Mouse (Mus musculus) monocyte, adult 5-6 weeks (primary cell): Measurements from ENCODE around the gene Pigb. TPM values are rescaled to one million over a fixed set of nuclear protein-coding genes. Genes with fewer than 3 reads are reported as not detected.

ENCODE experiments used
- ATAC-seq: fragments of 153-309, 156-312 bp; replicated peaks from 2 replicates; pipeline ENCODE4 v1.8.0; 2017; ENCODE audit warnings: mild to moderate bottlenecking; ENCODE audit not compliant: low TSS enrichment, insufficient number of reproducible peaks, severe bottlenecking, poor library complexity, low FRiP score
- total RNA-seq: library from RNA; stranded (forward); fragments of 200-1000, 200-491, 200-594 nt; gene quantifications from 3 replicates; pipeline ENCODE4 v1.2.3, GENCODE M21; 2017

The Pigb gene
- total RNA-seq, 1 experiment from 2014 or later: 5.2 TPM

DNA sequence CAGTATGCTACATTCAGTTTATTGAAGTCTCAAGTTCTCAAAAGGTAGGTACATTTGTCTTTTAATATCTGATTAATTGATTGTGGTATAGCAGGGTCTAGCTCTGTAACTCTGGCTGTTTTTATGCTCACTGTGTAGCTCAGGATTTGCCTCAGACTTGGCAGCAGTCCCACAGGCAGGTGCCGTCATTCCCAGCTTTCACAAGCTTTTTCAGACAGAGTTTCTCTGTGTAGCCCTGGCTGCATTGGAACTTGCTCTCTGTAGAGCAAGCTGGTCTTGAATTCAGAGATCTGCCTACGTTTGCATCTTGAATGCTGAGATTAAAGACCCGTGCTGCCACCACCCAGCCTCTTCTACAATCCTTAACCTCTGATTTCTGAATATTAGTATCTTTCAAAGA is 38.0 kb downstream of the Pigb start:
- ATAC-seq: no peak

DNA sequence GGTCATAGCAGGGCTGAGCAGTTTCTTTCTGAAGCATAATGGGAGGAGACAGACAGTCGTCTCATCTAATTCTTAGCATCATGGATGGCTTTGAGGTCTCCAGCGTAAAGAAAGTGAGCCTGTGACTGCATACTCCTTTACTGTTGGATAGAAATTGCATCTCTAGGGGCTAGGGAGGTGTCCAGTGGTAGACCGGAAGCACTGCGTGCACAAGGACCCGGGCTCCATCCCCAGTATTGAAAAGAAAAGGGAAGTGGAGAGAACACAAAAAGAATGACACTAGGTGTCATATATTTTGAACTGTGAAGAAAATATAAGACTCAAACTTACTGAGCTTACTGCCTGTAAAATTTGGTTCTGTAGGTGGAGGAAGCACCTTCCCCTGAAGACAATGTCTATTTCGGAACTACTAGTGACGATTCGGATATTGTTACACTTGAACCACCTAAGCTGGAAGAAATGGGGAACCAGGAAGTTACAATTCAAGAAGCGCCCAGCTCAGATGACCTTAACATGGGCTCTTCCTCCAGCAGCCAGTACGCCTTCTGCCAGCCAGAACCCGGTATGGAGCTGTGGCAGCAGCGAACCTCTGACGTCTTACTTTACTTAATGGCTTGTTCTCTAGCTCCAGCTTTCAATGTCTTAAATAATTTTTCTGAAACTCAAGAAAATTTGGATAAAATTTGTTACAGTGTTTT is 38.7 kb downstream of the Pigb start:
- ATAC-seq: peak; percentile 75; the same call in 1 of the 2 replicates

DNA sequence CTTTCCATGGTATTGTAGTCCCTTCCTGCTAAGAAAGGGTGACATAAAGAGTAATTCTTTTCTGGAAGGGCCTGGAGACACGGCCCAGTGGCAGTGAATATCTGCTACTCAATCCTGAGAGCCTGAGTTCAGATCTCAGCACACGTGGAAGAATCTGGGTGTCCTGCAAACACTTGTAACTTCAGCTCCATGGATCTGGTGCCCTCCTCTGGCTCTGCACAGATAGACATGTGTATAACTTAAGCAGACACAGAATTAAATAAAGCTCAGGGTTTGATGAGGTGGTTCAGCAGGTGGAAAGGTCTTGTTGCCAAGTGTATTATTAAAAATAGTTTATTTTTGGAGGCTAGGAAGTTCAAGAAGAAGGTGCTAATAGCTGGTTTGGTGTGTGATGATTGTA is 39.7 kb downstream of the Pigb start:
- no peak for ATAC-seq

DNA sequence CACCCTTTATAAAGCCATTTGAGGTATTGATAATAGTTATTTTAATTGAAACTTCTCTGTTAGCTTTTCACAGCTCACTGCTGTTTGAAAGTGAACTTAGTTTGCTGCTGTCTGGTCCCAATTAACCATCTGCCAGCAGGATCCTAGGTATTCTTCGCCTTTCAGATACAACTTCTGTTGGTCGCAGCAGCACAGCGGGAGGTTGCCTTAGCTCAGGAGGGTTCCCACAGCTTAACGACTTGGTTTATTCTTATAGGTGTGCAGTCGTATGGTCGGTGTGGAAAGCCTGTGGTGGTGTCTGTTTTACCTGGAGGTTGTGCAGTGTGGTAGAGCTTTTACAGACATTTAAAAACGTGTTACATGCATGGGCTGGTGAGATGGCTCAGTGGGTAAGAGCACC is 43.4 kb downstream of the Pigb start:
- ATAC-seq: no peak

DNA sequence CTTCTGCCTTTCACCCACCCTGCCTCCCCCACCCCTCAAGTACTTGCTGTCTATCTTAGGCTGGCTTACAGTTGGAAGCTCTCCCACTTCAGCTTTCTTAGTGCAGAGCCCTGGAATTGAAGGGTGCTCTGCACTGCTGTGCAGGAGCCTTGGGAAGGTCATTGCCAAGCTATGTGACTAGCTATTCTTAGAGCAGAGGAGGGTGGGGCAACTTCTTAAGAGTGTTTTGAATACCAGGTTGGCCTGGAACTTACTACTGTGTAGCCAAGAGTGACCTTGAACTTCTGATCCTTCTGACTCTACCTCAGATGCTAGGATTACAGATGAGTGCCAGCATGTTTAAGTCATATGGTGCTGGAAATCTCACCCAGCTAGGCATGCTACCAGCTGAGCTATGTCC is 44.0 kb downstream of the Pigb start:
- ATAC-seq: no peak

DNA sequence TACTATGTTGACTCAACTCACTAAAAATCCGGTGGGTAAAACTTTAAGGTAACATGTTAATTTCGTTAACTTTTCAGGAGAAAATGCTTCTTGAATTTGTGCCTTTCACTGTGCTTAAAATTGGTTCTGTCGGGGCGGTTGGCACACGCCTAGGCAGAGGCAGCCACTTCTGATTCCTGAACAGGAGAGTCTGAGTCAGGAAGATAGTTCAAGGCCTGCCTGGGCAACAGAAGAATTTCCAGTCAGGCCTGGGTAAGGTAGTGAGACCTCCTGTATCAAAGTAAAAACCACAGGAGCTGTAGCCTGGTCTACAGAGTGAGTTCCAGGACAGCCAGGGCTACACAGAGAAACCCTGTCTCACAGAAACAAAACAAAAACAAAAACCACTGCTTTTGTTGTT is 47.6 kb downstream of the Pigb start:
- no peak for ATAC-seq

DNA sequence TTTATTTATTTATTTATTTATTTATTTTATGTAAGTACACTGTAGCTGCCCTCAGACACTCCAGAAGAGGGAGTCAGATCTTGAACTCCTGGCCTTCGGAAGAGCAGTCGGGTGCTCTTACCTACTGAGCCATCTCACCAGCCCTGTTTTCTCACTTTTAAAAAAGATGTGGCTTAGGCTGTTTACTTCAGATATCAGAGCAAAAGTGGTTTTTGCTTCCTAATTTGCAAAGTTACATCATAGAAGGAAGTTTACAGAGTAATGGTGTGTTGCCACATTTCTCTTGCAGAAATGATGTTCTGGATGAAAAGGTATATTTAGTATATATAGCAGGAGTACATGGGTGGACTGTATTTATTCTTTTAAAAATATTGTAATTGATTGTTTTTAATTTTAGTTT is 48.8 kb downstream of the Pigb start:
- ATAC-seq: peak; percentile 65

DNA sequence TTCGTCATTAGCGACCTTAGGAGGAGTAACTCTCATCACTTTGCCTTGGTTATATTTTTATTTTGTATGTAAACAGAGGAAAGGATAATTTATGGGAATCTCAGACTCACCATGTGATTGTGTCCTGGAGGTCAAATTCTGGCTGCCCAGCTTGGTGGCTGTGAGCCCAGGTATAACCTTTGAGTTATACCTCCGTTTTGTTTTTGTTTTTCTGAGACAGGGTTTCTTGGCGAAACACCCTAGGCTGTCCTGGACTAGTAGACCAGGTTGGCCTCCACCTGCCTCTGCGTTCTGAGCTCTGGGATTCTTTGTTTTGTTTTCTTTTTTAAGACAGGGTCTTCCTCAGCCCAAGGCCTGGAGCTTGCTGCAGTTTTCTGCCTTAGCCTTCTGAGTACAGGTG is 51.5 kb downstream of the Pigb start:
- no peak for ATAC-seq

DNA sequence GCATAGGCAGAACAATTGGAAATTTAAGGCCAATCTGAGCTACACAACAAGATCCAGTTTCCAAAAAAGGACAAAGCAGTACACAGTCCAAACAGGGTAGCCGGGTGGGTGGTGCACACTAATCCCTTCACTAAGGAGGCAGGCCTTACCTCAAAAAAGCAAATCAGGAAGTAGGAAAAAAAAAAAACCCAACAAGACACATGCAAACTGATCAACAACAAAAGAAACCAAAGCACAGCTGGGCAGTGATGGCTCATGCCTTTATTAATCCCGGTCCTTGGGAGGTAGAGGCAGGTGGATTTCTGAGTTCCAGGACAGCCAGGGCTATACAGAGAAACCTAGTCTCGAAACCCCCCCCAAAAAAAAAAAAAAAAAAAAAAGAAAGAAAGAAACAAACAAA is 52.5 kb downstream of the Pigb start:
- ATAC-seq: no peak

DNA sequence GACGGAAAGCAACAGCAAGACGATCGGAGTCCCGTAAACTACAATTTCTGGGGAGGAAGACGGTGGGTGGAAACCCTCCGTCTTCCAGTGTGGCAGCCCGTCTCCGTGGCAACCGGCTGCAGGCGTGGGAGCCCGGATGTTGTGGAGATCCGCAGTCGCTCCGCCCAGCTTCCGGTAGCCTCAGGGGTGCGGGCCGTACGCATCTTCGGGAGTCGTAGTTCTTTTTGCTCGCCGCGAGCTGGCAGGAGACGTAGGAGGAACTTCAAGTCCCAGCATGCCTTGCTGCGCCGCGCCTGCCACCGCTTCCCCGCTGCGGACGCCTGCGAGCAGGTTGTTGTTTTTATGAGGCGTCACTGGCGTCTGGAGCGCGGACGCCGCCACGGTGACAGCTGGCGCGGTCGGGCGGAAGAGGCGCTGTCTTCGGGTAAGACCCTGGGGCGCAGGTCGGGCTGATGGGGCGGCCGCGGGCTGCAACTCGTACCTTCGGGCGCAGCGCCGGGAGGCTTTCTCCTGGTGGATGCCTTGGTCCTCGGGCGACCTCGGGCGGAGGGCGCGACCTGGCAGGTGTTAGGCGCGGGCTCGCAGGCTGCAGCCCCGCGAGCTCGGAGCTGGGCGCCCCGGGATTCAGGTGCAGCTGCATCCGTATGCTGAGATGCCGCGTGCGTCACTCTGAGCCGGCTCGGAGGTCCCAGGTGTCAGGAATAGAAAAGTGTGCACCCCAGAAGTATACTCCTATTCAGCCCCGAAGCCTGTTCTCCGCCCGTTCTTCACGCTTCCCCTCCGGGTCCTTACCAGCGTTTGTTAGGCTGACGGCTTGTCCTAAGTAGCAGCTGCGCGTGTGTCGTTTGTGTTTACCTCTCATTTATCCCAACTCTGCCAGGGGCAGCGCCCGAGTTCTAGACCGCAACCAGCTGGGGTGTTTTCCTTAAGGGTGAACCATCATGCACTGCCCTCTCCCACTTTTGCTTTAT is 54.6 kb downstream of the Pigb start, which contains the start of the genes Ccpg1os and Ccpg1:
Ccpg1os (minus strand) TSS at position 133 of the 971 bp plus-strand sequence.
Ccpg1 (plus strand) TSS at position 180 of the 971 bp plus-strand sequence.
- ATAC-seq: peak; percentile 100

DNA sequence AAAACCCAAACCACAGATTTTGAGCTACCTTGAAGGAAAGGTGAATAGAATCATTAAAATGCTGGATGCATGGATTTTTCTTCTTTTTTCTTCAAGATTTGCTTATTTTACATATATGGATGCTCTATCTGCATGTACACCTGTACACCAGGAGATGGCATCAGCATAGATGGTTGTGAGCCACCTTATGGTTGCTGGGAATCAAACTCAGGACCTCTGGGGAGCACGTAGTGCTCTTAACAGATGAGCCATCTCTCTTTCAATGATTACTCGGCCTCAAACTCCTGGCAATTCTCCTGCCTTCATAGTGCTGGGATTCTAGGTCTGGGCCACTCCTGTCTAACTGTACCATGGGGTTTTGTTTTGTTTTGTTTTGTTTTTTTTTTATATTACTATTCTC is 57.1 kb downstream of the Pigb start:
- ATAC-seq: no peak

DNA sequence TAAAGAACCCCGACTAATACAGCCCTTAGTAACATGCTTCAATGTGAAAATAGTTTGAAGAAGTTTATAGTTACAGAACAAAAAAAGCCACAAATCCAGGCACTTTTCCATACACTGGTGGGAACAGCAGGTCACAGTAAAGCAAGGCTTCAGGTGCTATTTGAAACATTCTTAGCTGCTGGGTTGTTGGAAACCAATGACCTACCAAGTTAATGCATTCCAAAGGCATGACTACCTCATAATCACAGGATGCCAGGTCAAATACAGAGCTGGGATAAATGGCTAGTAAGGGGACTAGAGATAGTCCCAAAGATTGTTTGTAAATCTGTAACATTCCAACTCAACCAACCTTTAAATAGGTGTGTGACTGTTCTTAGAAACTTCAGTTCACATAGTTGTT is 64.9 kb downstream of the Pigb start:
- ATAC-seq: no peak

DNA sequence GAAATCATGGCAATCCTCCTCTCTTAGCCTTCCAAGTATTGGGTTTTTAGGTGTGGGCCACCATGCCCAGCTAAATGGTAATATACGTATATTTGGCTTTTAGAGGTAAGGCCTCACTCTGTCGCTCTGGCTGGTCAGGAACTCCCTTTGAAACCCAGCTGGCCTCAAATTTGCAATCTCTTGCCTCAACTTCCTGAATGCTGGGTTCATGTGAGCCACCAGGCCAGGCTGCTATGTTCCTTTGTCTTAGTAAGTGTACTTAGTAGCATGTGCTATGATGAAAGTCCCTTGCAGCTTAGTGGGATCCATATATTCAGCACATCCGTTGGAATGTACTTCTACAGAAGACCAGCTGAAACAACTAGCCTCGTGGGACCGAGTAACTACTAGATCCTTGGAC is 65.4 kb downstream of the Pigb start:
- 0 out of 2 replicates have a peak, but pooled peaks have one; percentile 50 for ATAC-seq

DNA sequence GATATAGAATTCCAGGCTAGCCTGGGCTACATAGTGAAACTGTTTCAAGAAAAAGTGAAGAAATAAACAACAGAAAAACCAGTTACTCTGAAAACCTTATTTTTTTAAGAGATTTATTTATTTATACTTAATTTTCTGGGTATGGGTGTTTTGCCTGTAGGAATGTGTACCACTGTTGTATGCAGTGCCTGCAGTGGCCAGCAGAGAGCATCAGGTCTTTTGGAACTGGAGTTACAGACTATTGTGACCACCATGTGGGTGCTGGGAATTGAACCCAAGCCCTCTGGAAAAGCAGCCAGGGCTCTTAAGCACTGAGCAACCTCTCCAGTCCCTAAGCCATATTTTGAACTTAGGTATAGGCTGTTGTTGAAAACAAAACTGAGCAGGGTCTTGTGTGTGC is 67.2 kb downstream of the Pigb start:
- ATAC-seq: no peak

DNA sequence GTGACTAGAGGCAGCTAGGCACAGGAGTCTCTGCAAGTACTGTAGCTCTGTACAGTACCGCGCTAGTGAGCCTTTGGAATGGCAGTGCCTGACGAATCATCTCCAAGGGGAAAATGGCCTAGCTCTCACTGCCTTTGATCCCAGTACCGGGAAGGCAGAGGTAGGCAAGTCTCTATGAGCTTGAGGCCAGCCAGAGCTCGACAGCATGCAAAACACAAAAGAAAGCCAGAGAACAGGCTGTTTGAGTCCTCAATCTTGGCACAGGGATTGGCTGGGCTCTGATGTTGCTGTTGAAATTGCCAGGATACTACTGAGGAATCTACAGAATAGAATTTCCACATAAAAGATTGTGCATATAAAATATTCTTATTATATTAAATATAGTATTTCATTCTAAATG is 67.7 kb downstream of the Pigb start:
- no peak for ATAC-seq

DNA sequence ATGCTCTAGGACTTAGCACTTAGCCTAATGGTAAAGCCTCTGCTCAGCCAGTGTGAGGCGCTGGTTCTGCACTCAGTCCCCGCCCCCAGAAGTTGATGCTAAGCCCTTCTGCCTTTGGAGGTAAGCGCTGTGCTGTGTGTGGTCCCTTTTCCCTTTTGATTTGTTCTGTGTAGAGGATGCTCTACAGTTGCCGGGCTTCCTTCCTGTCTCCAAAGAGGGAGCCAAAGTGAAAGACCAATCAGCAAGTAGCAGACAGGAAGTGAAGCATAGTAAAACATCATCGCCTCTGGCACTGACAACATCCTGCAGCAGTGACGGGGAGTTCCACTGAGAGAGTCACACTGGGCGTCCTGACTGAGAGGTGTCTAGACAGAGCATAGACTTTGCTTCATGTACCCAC is 70.3 kb downstream of the Pigb start:
- peak; percentile 37 for ATAC-seq

DNA sequence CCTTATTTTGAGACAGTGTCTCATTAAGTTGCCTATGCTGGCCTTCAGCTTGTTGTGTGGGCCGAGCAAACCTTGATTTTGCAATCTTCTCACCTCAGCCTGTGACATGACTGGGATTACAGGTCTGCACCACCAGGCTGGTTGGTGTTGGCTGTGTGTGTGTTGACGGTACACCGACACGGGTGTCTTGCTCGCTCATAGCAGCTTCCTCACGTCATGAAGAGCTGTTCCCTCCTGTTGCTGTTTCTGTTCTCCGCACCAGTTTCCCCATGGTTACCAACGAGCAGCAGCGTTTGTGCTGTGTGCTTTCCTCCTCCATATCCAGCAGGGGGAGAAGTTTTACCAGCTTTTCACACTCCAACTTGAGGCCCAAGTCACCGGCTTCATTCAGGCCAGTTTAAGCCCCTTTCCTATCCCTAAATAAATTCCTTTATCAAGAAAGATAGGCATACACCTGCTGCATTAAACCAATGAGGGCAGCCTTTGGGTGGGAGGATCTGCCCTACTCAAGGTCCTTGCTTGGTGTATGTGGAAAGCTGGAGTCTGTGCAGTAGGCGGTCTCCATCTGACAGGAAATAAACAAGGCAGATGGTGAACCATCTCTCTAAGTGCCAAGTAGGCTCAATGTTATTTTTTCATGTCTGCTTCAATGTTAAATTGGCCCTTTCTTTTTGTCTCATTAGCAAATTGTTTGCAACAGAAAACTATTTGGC is 71.7 kb downstream of the Pigb start:
- ATAC-seq: peak; percentile 84

DNA sequence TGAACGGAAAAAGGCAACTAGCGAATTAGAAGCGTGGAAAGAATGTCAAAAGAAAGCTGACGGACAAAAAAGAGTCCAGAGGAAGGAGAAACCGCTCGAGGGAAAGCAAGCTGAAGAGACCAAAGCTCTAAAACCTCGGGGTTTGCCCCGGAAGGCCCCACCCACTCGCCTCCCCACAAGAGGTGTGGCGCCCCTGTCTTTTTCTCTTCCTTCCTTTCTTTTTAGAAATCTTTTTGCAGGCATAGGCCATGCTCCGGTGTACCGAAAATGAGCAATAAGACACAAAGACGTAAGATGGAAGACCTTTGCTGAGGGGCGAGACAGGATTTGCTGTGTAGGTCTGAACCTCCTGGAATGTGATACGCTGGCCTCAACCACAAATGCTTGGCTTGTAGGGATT is 78.2 kb downstream of the Pigb start:
- ATAC-seq: no peak

DNA sequence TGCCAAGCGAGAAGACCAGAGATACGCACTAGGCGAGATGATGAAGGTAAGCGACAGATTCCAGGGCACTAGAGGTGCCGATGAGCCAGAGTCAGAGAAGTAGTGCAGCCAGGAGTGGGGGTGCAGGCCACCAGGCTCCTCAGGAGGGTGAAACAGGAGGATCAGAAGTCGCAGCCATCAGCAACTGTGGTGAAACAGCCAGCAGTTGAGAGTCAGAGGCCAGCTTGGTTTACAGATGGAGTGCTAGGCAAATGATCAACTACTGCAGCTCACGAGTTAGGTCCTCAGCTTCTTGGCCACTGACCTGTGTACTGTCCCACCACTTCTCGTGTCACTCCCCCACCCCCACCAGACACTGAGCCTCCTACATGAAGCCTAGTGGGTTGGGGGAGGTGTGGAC is 78.8 kb downstream of the Pigb start:
- no peak for ATAC-seq
